Mouse (Mus musculus) small intestine, adult 2 months (tissue): ENCODE results near the gene Ptrh2. TPM values are rescaled to one million over a fixed set of nuclear protein-coding genes. Genes with fewer than 3 reads are reported as not detected.
"Not testable (repeated sequence)": the region's sequence is repeated elsewhere in the genome, so short reads cannot be mapped to it uniquely, and the experiment has no call there.

ENCODE experiments used
- H3K27ac ChIP-seq: fragments of 200-500 bp; 2 replicates; pipeline ENCODE4 v1.5.1; 2012; ENCODE audit warnings: low read depth, low read length, control low read depth, inconsistent platforms; ENCODE audit not compliant: insufficient read depth
- H3K27me3 ChIP-seq: fragments of 200-500 bp; 2 replicates; pipeline ENCODE4 v1.6.1; 2012; ENCODE audit warnings: mild to moderate bottlenecking, moderate library complexity, low read length, inconsistent platforms; ENCODE audit not compliant: control insufficient read depth, insufficient read depth
- H3K36me3 ChIP-seq: fragments of 200-500 bp; 2 replicates; pipeline ENCODE4 v1.6.1; 2012; ENCODE audit warnings: mild to moderate bottlenecking, low read length, control low read depth, inconsistent platforms; ENCODE audit not compliant: control insufficient read depth, insufficient read depth
- H3K4me1 ChIP-seq: fragments of 200-500 bp; 2 replicates; pipeline ENCODE4 v1.6.1; 2012; ENCODE audit warnings: low read length, inconsistent platforms, mixed read lengths; ENCODE audit not compliant: control insufficient read depth, insufficient read depth, insufficient read length
- H3K4me3 ChIP-seq: fragments of 200-500 bp; 2 replicates; pipeline ENCODE4 v1.5.1; 2012; ENCODE audit warnings: low read depth, mild to moderate bottlenecking, control low read depth, inconsistent platforms, low read length, moderate library complexity
- CTCF ChIP-seq: fragments of 200-500 bp; IDR thresholded peaks from 2 replicates; pipeline ENCODE4 v1.5.1; 2012; ENCODE audit warnings: low read depth, mild to moderate bottlenecking, control low read depth, inconsistent platforms, low read length, moderate library complexity, mixed read lengths; ENCODE audit not compliant: insufficient replicate concordance, insufficient read length; ENCODE audit errors: extremely low read depth
- POLR2A ChIP-seq: fragments of 200-500 bp; IDR thresholded peaks from 2 replicates; pipeline ENCODE4 v1.6.1; 2012; ENCODE audit warnings: low read depth, mild to moderate bottlenecking, control low read depth, inconsistent platforms, low read length, moderate library complexity
- WGBS: fragments of 180-500 bp; shearing (Covaris S2); methylation state at CpG from one replicate; pipeline ENCODE4 v1.1.7; 2018; 5-methylcytosine and 5-hydroxymethylcytosine counted together
- polyA plus RNA-seq: library from polyadenylated mRNA; depleted of rRNA; stranded (reverse); fragments of >200 nt; gene quantifications from 2 replicates; pipeline ENCODE4 v1.2.3, GENCODE M21; 2012

The Ptrh2 gene
- polyA plus RNA-seq, 1 experiment: 1.5 TPM

GRCm38 (mm10) chr11:86725607-86726006 lies 41.8 kb downstream of the Ptrh2 start:
- peaks cover 61% of the 10 kb centered on the region for H3K36me3 ChIP-seq
- no peaks in the 10 kb centered on the region for H3K27me3 ChIP-seq
- H3K27ac ChIP-seq: no peak overlapping the region
- TF ChIP-seq POLR2A (no peak), CTCF (no peak)
- no peaks in the 10 kb centered on the region for H3K4me1 ChIP-seq
- H3K4me3 ChIP-seq: no peak overlapping the region

- Histone ChIP-seq H3K4me1 (peaks cover 2% of the 10 kb centered on the region; the same call in 1 of the 2 replicates), H3K4me3 (no peak overlapping the region), H3K36me3 (peaks cover 58% of the 10 kb centered on the region), H3K27me3 (no peaks in the 10 kb centered on the region), H3K27ac (no peak overlapping the region)
- WGBS: 90% methylated on average over 2 of the region's 2 CpGs
- no peak for TF ChIP-seq CTCF
Observed at GRCm38 (mm10) chr11:86731443-86731842, 47.7 kb downstream of the Ptrh2 start.

GRCm38 (mm10) chr11:86734241-86734939 lies 50.6 kb downstream of the Ptrh2 start:
- 42% methylated on average over 10 of the region's 10 CpGs for WGBS
- Histone ChIP-seq H3K4me3 (no peak overlapping the region), H3K27ac (peak overlapping the region; percentile 73; the same call in 1 of the 2 replicates), H3K4me1 (peaks cover 8% of the 10 kb centered on the region; the same call in 1 of the 2 replicates), H3K36me3 (peaks cover 44% of the 10 kb centered on the region), H3K27me3 (no peaks in the 10 kb centered on the region)
- TF ChIP-seq CTCF: no peak
- TF ChIP-seq POLR2A: no peak

GRCm38 (mm10) chr11:86734993-86735392 lies 51.2 kb downstream of the Ptrh2 start:
- Histone ChIP-seq H3K4me1 (peaks cover 8% of the 10 kb centered on the region; the same call in 1 of the 2 replicates), H3K36me3 (peaks cover 41% of the 10 kb centered on the region), H3K27me3 (no peaks in the 10 kb centered on the region), H3K27ac (no peak overlapping the region), H3K4me3 (no peak overlapping the region)
- WGBS: 86% methylated on average over 4 of the region's 4 CpGs
- TF ChIP-seq CTCF (no peak), POLR2A (no peak)

GRCm38 (mm10) chr11:86737301-86738000 lies 53.7 kb downstream of the Ptrh2 start:
- no peak for TF ChIP-seq CTCF
- TF ChIP-seq POLR2A: no peak
- Histone ChIP-seq H3K27ac (peak overlapping the region; percentile 72; the same call in 1 of the 2 replicates), H3K27me3 (no peaks in the 10 kb centered on the region), H3K4me3 (no peak overlapping the region), H3K4me1 (peaks cover 13% of the 10 kb centered on the region), H3K36me3 (peaks cover 24% of the 10 kb centered on the region)
- WGBS: 21% methylated on average over 8 of the region's 8 CpGs

GRCm38 (mm10) chr11:86738308-86738707 lies 54.5 kb downstream of the Ptrh2 start:
- peak overlapping the region; percentile 82 for H3K27ac ChIP-seq
- WGBS: 79% methylated on average over 1 of the region's 1 CpGs
- not testable (repeated sequence) for H3K27me3 ChIP-seq

GRCm38 (mm10) chr11:86738956-86739355 lies 55.2 kb downstream of the Ptrh2 start:
- Histone ChIP-seq H3K27me3 (no peaks in the 10 kb centered on the region), H3K4me3 (no peak overlapping the region), H3K4me1 (peaks cover 14% of the 10 kb centered on the region), H3K36me3 (peaks cover 18% of the 10 kb centered on the region), H3K27ac (peak overlapping the region; percentile 82)
- WGBS: 14% methylated on average over 1 of the region's 1 CpGs
- TF ChIP-seq POLR2A (no peak), CTCF (no peak)

More at GRCm38 (mm10) chr11:86738308-86738707, 54.5 kb downstream of the Ptrh2 start:
- Histone ChIP-seq H3K36me3 (peaks cover 21% of the 10 kb centered on the region), H3K4me1 (peaks cover 13% of the 10 kb centered on the region)
- H3K4me3 ChIP-seq: not testable (repeated sequence)
